22 mouse cellular contexts compared by ENCODE assay signal in genomic region chr3:83812863-83813262, GRCm38 (mm10).
"Had no signal": no experiment of that assay in that cellular context is flagged by ENCODE, and none has a peak within 500 bp of the region (broad histone marks: within the 10 kb centered on the region; RNA-seq: fewer than 3 reads in every experiment).

No protein-coding gene starts in this region.

- ATAC-seq: liver, postnatal 0 days; lung, postnatal 0 days had no signal

- DNase-seq: kidney, adult 9 months; kidney, postnatal 14 days; kidney, postnatal 4 days; left cerebral cortex, postnatal 4 days; liver, postnatal 0 days; lung, embryonic 14.5 days; midbrain, embryonic 14.5 days; retina, postnatal 1 day; right cerebral cortex, postnatal 25 days; thymus, adult 2 months; thymus, postnatal 14 days; thymus, postnatal 4 days had no signal

- H3K4me1 ChIP-seq: neural tube, embryonic 12.5 days; neural tube, embryonic 15.5 days had no signal

- H3K36me3 ChIP-seq: limb, embryonic 12.5 days; limb, embryonic 15.5 days; neural tube, embryonic 12.5 days; neural tube, embryonic 15.5 days had no signal

- H3K9me3 ChIP-seq: limb, embryonic 12.5 days; limb, embryonic 15.5 days; megakaryocyte, embryonic 14.5 days; neural tube, embryonic 12.5 days; neural tube, embryonic 15.5 days had no signal

- H3K27me3 ChIP-seq: limb, embryonic 12.5 days; limb, embryonic 15.5 days; megakaryocyte, embryonic 14.5 days; neural tube, embryonic 12.5 days; neural tube, embryonic 15.5 days had no signal

- H3K9ac ChIP-seq: limb, embryonic 12.5 days; limb, embryonic 15.5 days; liver, embryonic 14.5 days; liver, postnatal 0 days; lung, embryonic 14.5 days; neural tube, embryonic 12.5 days; neural tube, embryonic 15.5 days had no signal

- H3K27ac ChIP-seq: limb, embryonic 15.5 days; liver, embryonic 14.5 days; neural tube, embryonic 12.5 days; neural tube, embryonic 15.5 days; stomach, postnatal 0 days had no signal

- H3K4me3 ChIP-seq: limb, embryonic 12.5 days; limb, embryonic 15.5 days; neural tube, embryonic 12.5 days; neural tube, embryonic 15.5 days had no signal

- H3K4me2 ChIP-seq: limb, embryonic 12.5 days; limb, embryonic 15.5 days; liver, embryonic 11.5 days; lung, embryonic 14.5 days; midbrain, embryonic 11.5 days; neural tube, embryonic 12.5 days; neural tube, embryonic 15.5 days had no signal
